Mouse (Mus musculus) kidney, adult 9 months (tissue): ENCODE measurements around the gene Fbxo8.
A peak's percentile ranks its signal among the peaks of the same experiment; 100 is the strongest.

Experiments
- DNase-seq: peaks from one replicate; pipeline ENCODE4 v3.0.0; 2022

Fbxo8 gene

GRCm38 (mm10) chr8:56550558-56551360 is at the start of gene Fbxo8, which contains the start of gene Cep44:
Gene Fbxo8, plus strand, starts transcription at chr8:56551090.
Gene Cep44, minus strand, starts transcription at chr8:56551047.
- DNase-seq, result peak; percentile 88

- DNase-seq, result no peak
Observed at GRCm38 (mm10) chr8:56501911-56502310, 49.0 kb upstream of the Fbxo8 start.

DNA sequence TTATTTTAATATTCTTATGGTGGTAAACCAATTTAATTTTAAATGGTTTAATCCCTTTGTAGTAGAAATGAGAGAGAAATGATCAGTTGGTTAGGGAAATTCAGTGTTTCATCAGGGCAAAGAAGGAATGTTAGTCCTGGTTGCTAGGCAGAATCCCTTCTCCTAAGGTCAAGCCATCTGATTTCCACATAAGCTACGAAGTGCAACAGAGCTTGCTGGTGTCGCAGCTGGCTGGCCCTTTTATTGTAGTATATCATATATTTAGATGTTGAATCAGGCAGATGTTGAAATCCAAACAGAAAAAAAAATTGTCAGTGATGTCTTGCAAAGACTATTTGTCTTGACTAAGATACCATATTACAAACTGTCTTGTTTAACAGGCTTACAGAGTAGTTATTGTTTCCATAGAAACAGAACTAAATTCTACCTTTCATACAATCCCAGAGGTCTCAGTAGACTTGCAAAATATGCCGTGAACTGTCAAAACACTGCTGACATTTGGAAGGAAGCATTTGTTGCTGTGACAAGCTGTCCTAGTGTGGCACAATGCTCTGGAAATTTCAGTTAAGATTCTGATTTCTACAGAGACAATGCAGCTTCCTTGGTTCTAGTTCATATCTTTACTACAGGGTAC is 42.5 kb upstream of the Fbxo8 start:
- DNase-seq, result no peak

- no peak for DNase-seq
Observed at GRCm38 (mm10) chr8:56508952-56509479, 41.9 kb upstream of the Fbxo8 start.

GRCm38 (mm10) chr8:56518848-56519247 is 32.0 kb upstream of the Fbxo8 start:
- DNase-seq, result no peak

GRCm38 (mm10) chr8:56520249-56520648 is 30.6 kb upstream of the Fbxo8 start:
- DNase-seq, result no peak

- DNase-seq, result no peak
Observed at GRCm38 (mm10) chr8:56521051-56521450, 29.8 kb upstream of the Fbxo8 start.

GRCm38 (mm10) chr8:56528869-56529268 is 22.0 kb upstream of the Fbxo8 start:
- DNase-seq, result no peak

- DNase-seq, result peak; percentile 40
Observed at GRCm38 (mm10) chr8:56530359-56530758, 20.5 kb upstream of the Fbxo8 start.

DNA sequence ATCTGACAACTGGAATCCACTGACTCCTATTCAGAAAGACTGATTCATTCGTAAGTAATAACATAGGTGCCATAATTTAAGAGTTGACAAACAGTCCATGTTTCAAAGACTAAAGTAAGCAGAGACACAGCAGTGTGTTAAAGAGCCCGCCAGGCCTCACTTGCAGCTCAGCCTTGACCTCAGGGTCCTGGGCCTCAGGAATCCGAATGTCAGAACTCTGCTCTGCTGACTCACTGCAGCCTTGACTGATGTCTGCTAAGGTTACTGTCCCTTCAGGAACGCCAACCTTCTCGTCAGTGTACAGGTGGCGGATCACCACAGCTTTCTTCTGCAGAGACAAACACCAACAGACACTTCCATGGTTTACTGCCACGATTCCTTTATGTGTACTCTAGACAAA is 10.2 kb upstream of the Fbxo8 start:
- DNase-seq, result no peak

DNA sequence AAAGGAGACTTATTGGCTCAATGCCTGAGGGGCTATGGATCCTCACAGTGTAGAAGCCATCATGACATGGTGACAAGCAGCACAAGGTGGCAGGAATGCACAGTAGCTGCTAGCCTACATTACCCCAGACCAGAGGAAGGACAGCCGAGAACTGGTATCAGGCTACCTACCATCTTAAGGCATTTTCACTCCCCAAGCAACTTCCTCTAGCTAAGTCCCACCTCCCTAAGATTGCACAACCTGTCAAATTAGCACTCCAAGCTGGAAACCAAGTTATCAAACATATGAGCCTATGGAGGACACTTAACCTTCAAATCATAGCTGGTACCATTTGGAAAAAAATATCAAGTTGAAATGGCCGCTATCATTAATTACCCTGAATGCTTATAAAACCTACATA is 3.0 kb upstream of the Fbxo8 start:
- DNase-seq, result no peak

- peak; percentile 96 for DNase-seq
Observed at GRCm38 (mm10) chr8:56551361-56551852, 517 bp downstream of the Fbxo8 start.

DNA sequence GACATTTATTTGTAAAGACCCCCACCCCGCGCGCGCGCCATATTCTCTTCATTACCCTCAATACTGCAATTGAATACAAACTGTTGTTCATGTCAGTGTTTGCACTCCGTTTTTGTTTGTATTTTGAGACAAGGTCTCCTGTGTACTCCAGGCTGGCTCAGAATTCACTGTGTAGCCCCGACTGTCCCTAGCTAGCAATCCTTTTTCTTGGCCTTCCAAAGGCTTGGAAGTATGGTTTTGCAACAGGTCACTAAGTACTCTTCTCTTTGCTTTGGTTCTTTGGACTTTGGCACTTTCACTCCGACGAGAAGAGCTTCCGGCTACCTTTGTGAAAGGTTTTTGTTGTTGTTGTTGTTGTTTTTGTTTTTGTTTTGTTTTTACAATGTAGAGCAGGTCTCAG is 1.2 kb downstream of the Fbxo8 start:
- peak; percentile 74 for DNase-seq

- peak; percentile 40 for DNase-seq
Observed at GRCm38 (mm10) chr8:56552551-56553103, 1.7 kb downstream of the Fbxo8 start.

GRCm38 (mm10) chr8:56564399-56565047 is 13.6 kb downstream of the Fbxo8 start:
- DNase-seq, result peak; percentile 72

- no peak for DNase-seq
Observed at GRCm38 (mm10) chr8:56566856-56567255, 16.0 kb downstream of the Fbxo8 start.

DNA sequence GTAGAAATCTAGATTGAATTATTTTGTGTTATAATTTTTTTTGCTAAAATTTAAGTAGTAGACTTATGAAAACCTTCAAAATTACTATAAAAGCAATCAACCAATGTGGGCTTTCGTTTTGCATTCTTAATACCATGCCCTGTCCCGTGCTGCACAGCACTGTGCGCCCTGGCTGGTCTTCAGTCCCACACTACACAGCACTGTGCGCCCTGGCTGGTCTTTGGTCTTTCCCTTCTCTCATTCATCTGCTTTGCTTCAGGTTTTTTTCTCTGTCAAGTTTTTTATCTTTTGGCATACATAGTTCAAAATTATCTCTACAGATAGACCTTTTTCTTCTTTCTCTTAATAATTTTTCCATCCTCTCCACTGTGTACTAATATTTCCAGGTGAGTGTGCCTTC is 30.0 kb downstream of the Fbxo8 start:
- DNase-seq, result no peak

- peak; percentile 24 for DNase-seq
Observed at GRCm38 (mm10) chr8:56582841-56583240, 32.0 kb downstream of the Fbxo8 start.

DNA sequence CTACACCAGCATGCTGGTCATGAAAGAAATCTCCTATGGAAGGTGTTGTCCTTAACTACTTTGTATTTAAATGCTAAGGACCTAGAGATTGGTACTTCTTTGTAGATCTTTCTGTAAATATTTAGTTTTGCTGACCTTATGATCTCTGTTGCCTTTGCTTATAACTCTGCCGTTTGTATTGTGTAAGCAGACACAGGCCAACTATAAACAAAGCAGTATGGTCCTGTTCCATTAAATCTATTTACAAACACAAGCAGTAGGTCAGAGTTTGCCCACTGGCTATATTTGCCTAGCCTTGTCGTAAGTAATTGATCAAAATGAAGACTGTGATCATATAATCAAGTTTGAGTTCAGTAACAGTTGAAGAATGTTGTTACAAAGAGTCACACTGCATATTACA is 38.1 kb downstream of the Fbxo8 start:
- no peak for DNase-seq

DNA sequence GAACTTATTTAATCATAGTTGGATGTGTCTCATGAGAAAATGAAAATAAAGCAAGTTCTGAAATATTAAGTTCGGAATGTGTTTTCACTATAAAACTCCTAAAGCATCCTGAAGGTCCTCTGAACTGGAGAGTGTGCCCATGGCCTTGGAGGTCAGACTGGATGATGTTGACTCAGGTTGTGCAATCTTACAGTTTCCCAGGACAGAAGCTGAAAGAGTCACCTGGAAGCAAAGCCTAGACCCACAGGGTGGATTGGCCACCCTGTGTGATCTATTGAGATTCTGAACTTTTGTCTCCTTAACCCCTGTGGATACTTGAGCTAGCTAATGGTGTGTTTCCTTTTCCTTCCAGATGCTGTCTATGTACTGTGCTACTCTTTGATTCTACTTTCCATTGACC is 40.2 kb downstream of the Fbxo8 start:
- DNase-seq, result no peak

GRCm38 (mm10) chr8:56591502-56591901 is 40.6 kb downstream of the Fbxo8 start:
- DNase-seq, result no peak

DNA sequence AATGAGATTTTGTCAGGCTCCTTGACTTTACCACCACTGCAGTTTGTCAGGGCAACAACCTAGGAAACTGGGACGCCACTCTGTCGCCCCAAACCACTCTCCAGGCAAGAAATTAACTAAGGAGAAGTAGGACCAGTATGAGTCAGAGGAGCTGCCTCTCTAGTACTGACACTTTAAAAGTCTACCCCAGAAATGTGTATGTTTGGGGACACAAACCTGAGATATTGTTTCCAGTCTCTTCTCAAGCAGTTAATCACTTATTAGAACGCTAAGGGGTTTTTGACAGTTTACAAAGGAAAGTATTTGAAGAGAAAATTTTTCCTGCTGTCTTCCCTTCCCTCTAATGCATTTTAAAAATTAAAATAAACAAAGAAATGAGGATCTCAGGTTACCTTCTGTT is 55.6 kb downstream of the Fbxo8 start:
- DNase-seq, result no peak

DNA sequence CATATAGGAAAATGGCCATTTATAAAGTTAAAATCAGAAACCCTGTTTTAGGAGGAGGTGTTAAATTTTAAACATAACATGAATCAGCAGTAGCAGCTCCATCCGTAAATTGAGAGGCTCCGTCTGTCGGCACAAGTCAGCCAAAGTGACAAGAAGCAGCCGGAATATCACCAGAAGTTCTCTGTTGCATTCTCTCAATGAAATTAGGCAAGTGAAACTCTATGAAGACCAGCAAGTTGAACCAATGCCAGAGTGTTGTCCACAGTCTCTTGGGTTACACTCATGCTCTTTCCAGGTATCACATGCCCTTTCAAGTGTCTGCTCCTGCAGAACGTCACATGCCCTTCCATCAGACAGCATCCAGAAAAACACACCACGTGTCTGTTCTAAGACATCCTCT is 60.8 kb downstream of the Fbxo8 start:
- no peak for DNase-seq
